Mouse (Mus musculus): ENCODE results near the gene Tmem156. TPM values are rescaled to one million over a fixed set of nuclear protein-coding genes. Genes with fewer than 3 reads are reported as not detected.

Tmem156 gene
- 0.14 TPM in 1 of 2 replicates, not detected in the other for polyA plus RNA-seq (2012; rRNA removed)

GRCm38 (mm10) chr5:65091921-65092320 lies at the start of gene Tmem156:
Gene Tmem156, minus strand, starts transcription at chr5:65092132.

DNA sequence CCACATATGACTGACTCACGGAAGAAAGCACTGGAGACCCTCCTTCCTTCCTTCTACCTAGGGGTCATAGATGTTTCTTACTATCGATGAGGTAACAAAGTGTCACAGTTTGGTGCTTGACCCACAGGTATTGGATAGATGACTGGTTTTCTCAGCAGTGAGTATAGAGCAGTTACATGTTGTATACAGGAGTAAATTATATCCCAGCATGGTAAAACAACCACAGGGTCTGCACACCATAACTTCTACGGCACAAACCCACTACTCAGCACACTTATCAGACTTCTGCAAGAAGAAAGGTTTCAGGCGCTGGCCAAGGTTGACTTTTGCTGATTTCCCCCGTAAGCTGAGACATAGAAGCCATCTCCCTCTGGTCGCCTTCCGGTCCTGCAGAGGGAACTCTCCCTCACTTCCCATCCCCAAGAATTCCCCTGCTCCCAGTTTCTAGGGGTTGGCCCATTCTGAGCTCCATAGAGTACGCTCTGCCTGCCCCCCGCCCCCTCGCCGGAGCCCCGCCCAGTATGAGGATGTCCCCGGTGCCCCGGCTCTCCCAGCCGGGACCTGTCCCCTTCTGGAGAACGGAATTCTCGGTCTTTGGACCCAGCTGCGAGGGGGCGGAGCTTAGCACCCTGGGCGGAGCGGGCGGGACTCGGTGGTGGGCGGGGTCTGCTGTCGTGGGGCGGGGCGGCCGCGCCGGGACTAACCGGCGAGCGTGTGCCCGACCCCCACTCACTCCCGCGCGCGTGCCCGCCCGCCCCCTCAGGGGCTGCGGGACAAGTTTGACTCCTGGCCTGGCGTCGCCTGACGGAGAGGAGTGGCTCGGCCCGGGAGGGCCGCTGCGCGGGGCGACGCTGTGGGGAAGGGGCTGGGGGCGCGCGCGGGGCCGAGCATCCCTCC lies 15.2 kb upstream of the Tmem156 start, which contains the start of gene Klhl5:
Gene Klhl5, plus strand, starts transcription at position 664 of the 897 bp plus-strand sequence.

Other genes starting within 250 kb of the Tmem156 start
- gene Tlr1, start 158.6 kb downstream of the Tmem156 start, polyA plus RNA-seq (2012; rRNA removed), result 0.92 and 1.4 TPM in 2 replicates
- gene Tlr6, start 132.0 kb downstream of the Tmem156 start, polyA plus RNA-seq (2012; rRNA removed), result 0.42 and 1.1 TPM in 2 replicates
- gene Fam114a1, start 122.1 kb downstream of the Tmem156 start, polyA plus RNA-seq (2012; rRNA removed), result 30.8 and 53.2 TPM in 2 replicates
- 36.0 and 38.3 TPM in 2 replicates for gene Klhl5, start 15.4 kb upstream of the Tmem156 start, polyA plus RNA-seq (2012; rRNA removed)
- gene Wdr19, start 107.6 kb upstream of the Tmem156 start, polyA plus RNA-seq (2012; rRNA removed), result 4.6 and 6.1 TPM in 2 replicates
- gene Rfc1, start 243.5 kb upstream of the Tmem156 start, polyA plus RNA-seq (2012; rRNA removed), result 13.2 and 14.4 TPM in 2 replicates